Mouse (Mus musculus) heart, adult 2 months (tissue): ENCODE measurements around the gene Scly. TPM values are rescaled to one million over a fixed set of nuclear protein-coding genes. Genes with fewer than 3 reads are reported as not detected.

Experiments
- DNase-seq, 2 experiments: peaks; one replicate each; pipeline ENCODE4 v3.0.0; 2021
- H3K27ac ChIP-seq: fragments of 200-600 bp; 2 replicates; pipeline ENCODE4 v1.8.1; 2022
- H3K27me3 ChIP-seq: fragments of 200-500 bp; 2 replicates; pipeline ENCODE4 v1.6.1; 2012; ENCODE audit warnings: mild to moderate bottlenecking, low read length, inconsistent platforms, mixed read lengths; ENCODE audit not compliant: control insufficient read depth, insufficient read depth
- H3K36me3 ChIP-seq: fragments of 200-500 bp; 2 replicates; pipeline ENCODE4 v1.6.1; 2012; ENCODE audit warnings: low read length, inconsistent platforms; ENCODE audit not compliant: control insufficient read depth, insufficient read depth
- H3K4me1 ChIP-seq: fragments of 200-500 bp; 2 replicates; pipeline ENCODE4 v1.6.1; 2011; ENCODE audit warnings: low read length; ENCODE audit not compliant: control insufficient read depth, insufficient read depth
- H3K4me3 ChIP-seq: fragments of 200-600 bp; 2 replicates; pipeline ENCODE4 v1.8.1; 2022
- H3K79me2 ChIP-seq: fragments of 200-500 bp; replicated peaks from 2 replicates; pipeline ENCODE4 v1.6.1; 2012; ENCODE audit warnings: mild to moderate bottlenecking, inconsistent platforms, low read length, moderate library complexity, mixed read lengths; ENCODE audit not compliant: control insufficient read depth, insufficient read depth
- H3K9ac ChIP-seq: fragments of 200-500 bp; 2 replicates; pipeline ENCODE4 v1.6.1; 2012; ENCODE audit warnings: low read depth, mild to moderate bottlenecking, control low read depth, inconsistent platforms, low read length, mixed read lengths
- CTCF ChIP-seq: fragments of 200-600 bp; IDR thresholded peaks from 2 replicates; pipeline ENCODE4 v1.8.1; 2022; ENCODE audit warnings: antibody characterized with exemption, mild to moderate bottlenecking, moderate library complexity
- EP300 ChIP-seq: fragments of 200-500 bp; IDR thresholded peaks from 2 replicates; pipeline ENCODE4 v1.6.1; 2011; ENCODE audit warnings: low read depth, low read length, control low read depth; ENCODE audit not compliant: insufficient read depth
- POLR2A ChIP-seq: fragments of 200-500 bp; IDR thresholded peaks from 2 replicates; pipeline ENCODE4 v1.6.1; 2011; ENCODE audit warnings: mild to moderate bottlenecking, low read depth, low read length, control low read depth; ENCODE audit not compliant: insufficient read depth
- WGBS: fragments of 180-500 bp; shearing (Covaris S2); methylation state at CpG from one replicate; pipeline ENCODE4 v1.1.7; 2018; 5-methylcytosine and 5-hydroxymethylcytosine counted together
- intact Hi-C: fragments of 180-260 bp; cut with DNase I; formaldehyde crosslinking; loops from one replicate; pipeline ENCODE4 v1.15.1; 2025
- polyA plus RNA-seq: library from polyadenylated mRNA; depleted of rRNA; stranded (reverse); fragments of >200 nt; gene quantifications from 2 replicates; pipeline ENCODE4 v1.2.3, GENCODE M21; 2012
- total RNA-seq, 2 experiments: library from RNA; stranded (reverse); gene quantifications; 2 replicates each; pipeline ENCODE4 v1.2.3; 2021

Scly gene
- total and polyA plus RNA-seq, 3 experiments, result 14.4 to 19.2 (median 17.0) TPM

DNA sequence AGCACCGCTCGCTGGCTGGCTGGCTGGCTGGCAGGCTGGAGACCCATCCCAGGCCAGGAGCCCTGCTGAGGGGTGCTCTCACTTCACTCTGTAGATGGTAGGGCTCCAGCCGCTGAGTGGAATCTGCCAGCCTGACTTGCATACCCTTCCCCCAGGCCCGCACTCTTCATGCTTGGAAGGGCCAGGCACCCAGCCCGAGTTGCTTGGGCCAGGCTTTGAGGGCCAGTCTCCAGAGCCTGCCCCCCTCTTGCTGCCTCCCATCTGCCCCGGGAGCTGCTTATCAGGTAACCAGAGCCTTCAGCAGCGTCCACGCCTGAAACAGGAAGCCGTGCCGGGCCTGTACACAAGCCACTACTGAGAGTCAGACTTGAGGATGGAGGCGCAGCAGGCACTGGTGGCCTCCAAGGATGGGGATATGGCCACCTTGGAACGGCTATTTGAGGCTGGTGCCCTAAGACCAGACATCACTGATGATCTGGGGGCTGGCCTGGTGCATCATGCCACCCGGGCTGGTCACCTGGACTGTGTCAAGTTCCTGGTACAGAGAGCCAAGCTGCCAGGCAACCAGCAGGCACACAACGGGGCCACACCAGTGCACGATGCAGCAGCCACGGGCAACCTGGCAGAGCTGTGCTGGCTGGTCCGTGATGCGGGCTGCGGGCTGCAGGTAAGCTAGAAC is 23.8 kb downstream of the Scly start, which contains the start of gene Espnl:
Gene Espnl (plus strand): TSS at position 316 of the 679 bp plus-strand sequence.
- no peak within 1 kb of the TSS for H3K9ac ChIP-seq
- no peak within 1 kb of the TSS for H3K27ac ChIP-seq
- TF ChIP-seq POLR2A (no peak), EP300 (no peak), CTCF (no peak)
- intact Hi-C loops, result no loop called here
- DNase-seq, result peak in 1 of 2 experiments; percentile 32
- H3K4me1 ChIP-seq, result no peaks in the 10 kb centered on the region
- H3K4me3 ChIP-seq, result no peak within 1 kb of the TSS
- no peaks in the 10 kb centered on the region for H3K36me3 ChIP-seq
- no peaks in the 10 kb centered on the region for H3K27me3 ChIP-seq
- 35% methylated on average over 19 of the region's 19 CpGs for WGBS
- H3K79me2 ChIP-seq, result no peaks in the 10 kb centered on the region

DNA sequence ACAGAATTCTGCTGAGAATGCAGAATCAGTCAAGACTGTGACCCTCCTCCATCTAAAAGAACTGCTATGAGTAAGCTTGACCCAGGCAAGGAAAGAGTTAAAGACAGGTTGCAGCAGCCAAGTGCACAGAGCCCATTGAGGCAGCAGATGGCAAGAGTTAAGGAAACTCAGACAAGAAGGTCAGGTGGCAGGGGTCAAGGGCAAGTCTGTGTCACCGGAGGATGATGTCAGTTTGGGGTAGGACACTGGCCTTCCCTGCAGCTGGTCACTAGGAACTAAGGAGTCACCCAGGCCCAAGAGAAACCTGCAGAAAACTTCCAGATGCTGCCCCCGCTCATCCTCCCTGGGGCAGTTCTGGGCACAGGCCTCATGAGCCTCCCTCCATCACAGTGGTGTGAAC is 26.5 kb downstream of the Scly start:
- no peaks in the 10 kb centered on the region for H3K36me3 ChIP-seq
- no peaks in the 10 kb centered on the region for H3K4me1 ChIP-seq
- TF ChIP-seq EP300 (no peak), POLR2A (no peak), CTCF (no peak)
- no peak overlapping the region for H3K9ac ChIP-seq
- 72% methylated on average over 2 of the region's 2 CpGs for WGBS
- no peaks in the 10 kb centered on the region for H3K79me2 ChIP-seq
- DNase-seq, result no peak
- no peaks in the 10 kb centered on the region for H3K27me3 ChIP-seq
- intact Hi-C loops, result no loop called here
- no peak overlapping the region for H3K27ac ChIP-seq
- H3K4me3 ChIP-seq, result no peak overlapping the region

DNA sequence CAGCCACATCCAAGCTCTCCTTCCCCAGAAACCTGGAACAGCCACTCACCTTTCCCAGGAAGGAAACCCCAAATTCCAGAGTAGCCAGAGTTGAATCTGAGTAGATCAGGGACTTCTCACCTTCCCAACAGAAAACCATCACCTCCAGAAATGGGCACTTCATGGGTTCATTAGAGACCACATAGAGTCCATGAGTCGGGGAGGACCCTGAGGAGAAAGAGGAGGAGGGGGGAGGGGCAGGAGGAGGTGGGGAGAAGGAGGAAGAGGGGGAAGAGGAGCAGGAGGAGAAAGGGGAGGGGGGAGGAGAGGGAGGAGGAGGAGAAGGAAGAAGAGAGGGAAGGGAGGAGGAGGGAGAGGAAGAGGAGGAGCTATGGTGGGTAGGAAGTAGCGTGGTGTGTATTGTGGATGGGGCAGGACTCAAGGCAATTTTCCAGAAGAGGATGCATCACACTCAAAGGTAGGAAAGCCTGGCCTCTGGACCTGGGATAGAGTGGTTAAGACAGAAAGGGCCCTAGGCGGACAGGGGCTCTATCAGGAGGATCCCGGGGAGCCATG is 27.4 kb downstream of the Scly start:
- Histone ChIP-seq H3K36me3 (no peaks in the 10 kb centered on the region), H3K4me1 (no peaks in the 10 kb centered on the region), H3K79me2 (no peaks in the 10 kb centered on the region), H3K4me3 (no peak overlapping the region), H3K27ac (no peak overlapping the region), H3K27me3 (no peaks in the 10 kb centered on the region), H3K9ac (no peak overlapping the region)
- TF ChIP-seq EP300, result no peak
- no peak for TF ChIP-seq POLR2A
- TF ChIP-seq CTCF, result no peak
- DNase-seq, result no peak
- 66% methylated on average over 4 of the region's 4 CpGs for WGBS
- intact Hi-C loops, result no loop called here

DNA sequence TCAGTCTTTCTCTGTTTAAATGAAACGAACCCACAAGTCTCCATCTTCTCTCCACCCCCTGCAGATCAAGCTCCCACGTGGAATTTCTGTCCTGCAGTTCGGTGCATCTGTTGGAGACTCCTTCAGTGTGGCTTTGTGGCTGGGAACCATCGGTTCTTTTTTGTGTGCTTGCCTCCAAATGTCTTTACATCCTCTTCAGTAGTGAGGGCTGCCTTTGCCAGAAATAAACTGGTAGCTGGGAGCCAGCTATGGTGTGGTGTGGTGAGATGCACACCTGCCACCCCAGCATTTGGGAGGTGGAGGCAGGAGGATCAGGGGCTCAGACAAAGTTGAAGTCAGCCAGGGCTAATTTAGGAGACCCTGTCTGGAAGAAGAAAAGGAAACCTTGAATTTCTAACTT is 34.0 kb downstream of the Scly start:
- Histone ChIP-seq H3K9ac (no peak overlapping the region), H3K79me2 (no peaks in the 10 kb centered on the region), H3K27me3 (no peaks in the 10 kb centered on the region), H3K4me1 (no peaks in the 10 kb centered on the region), H3K27ac (no peak overlapping the region), H3K4me3 (no peak overlapping the region), H3K36me3 (no peaks in the 10 kb centered on the region)
- TF ChIP-seq EP300 (no peak), CTCF (no peak), POLR2A (no peak)
- WGBS, result 62% methylated on average over 4 of the region's 4 CpGs
- DNase-seq, result no peak
- intact Hi-C loops, result no loop called here

DNA sequence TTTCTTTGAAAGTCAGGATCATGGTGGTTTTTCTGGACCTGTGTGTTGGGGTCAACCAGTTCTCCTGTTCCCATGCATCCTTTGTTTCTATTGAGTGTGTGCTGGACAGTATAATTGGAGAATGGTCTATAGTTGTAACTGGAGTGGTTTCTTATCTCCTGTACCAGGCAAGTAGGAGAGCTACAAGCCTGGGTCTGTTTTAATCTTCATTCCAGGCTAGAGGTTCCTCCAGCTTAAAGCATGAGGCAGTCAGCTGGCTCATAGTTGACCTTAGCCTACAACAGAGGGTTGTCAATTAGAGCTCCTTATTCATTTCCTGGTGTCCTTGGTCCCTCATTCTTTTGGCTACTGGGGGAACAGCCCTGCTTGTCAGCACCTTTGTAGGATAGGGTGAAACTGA is 35.4 kb downstream of the Scly start:
- intact Hi-C loops, result no loop called here
- H3K27me3 ChIP-seq, result no peaks in the 10 kb centered on the region
- H3K9ac ChIP-seq, result no peak overlapping the region
- TF ChIP-seq EP300 (no peak), POLR2A (no peak), CTCF (no peak)
- H3K27ac ChIP-seq, result no peak overlapping the region
- H3K36me3 ChIP-seq, result no peaks in the 10 kb centered on the region
- no peaks in the 10 kb centered on the region for H3K4me1 ChIP-seq
- H3K79me2 ChIP-seq, result no peaks in the 10 kb centered on the region
- no peak for DNase-seq
- no peak overlapping the region for H3K4me3 ChIP-seq

DNA sequence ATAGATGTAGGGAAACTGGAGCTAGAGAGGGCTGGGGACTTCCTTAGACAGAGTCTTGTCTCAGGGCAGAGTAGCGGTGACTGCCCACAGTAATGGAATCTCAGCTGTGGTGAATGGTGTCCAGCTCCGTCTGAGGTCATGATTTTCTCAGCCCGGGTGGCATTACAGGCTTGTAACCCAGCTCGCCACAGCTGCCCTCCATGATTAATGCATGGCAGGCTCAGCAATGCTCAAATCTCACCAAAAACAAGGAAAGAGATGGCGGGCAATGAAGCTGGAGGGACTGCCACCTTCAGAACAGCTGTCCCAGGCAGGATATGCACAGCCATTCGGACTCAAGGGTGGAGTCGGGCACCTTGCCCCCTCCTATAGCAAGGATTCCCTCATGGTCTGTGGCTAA is 39.2 kb downstream of the Scly start:
- TF ChIP-seq POLR2A (no peak), EP300 (no peak), CTCF (no peak)
- H3K9ac ChIP-seq, result no peak overlapping the region
- no peak for DNase-seq
- H3K4me1 ChIP-seq, result no peaks in the 10 kb centered on the region
- intact Hi-C loops, result no loop called here
- H3K27me3 ChIP-seq, result no peaks in the 10 kb centered on the region
- WGBS, result 86% methylated on average over 7 of the region's 7 CpGs
- H3K27ac ChIP-seq, result no peak overlapping the region
- H3K79me2 ChIP-seq, result no peaks in the 10 kb centered on the region
- H3K36me3 ChIP-seq, result no peaks in the 10 kb centered on the region
- H3K4me3 ChIP-seq, result no peak overlapping the region
